Mouse (Mus musculus): ENCODE data around the gene Lclat1.
"Not testable (repeated sequence)": the region's sequence is repeated elsewhere in the genome, so short reads cannot be mapped to it uniquely, and the experiment has no call there.

Gene Lclat1

GRCm38 (mm10) chr17:73238501-73238900 is 130.7 kb downstream of the Lclat1 start:
- DNase-seq (ENCODE audit: low read depth, low spot score): no peak

- no peak for DNase-seq (ENCODE audit: low read depth, low spot score)
Measured at GRCm38 (mm10) chr17:73241085-73241848, 133.5 kb downstream of the Lclat1 start.

GRCm38 (mm10) chr17:73243676-73244075 is 135.9 kb downstream of the Lclat1 start:
- no peak for DNase-seq (ENCODE audit: low read depth, low spot score)

GRCm38 (mm10) chr17:73244596-73244995 is 136.8 kb downstream of the Lclat1 start:
- DNase-seq (ENCODE audit: low read depth, low spot score): no peak

- no peak for DNase-seq (ENCODE audit: low read depth, low spot score)
Measured at GRCm38 (mm10) chr17:73245089-73245684, 137.4 kb downstream of the Lclat1 start.

- no peak for DNase-seq (ENCODE audit: low read depth, low spot score)
Measured at GRCm38 (mm10) chr17:73246036-73246435, 138.3 kb downstream of the Lclat1 start.

GRCm38 (mm10) chr17:73246926-73247325 is 139.1 kb downstream of the Lclat1 start:
- peak; percentile 79 for DNase-seq (ENCODE audit: low read depth, low spot score)

- DNase-seq (ENCODE audit: low read depth, low spot score): no peak
Measured at GRCm38 (mm10) chr17:73247758-73248157, 140.0 kb downstream of the Lclat1 start.

GRCm38 (mm10) chr17:73250488-73251141 is 142.8 kb downstream of the Lclat1 start:
- peak; percentile 26 for DNase-seq (ENCODE audit: low read depth, low spot score)

GRCm38 (mm10) chr17:73251142-73251502 is 143.3 kb downstream of the Lclat1 start:
- peak; percentile 49 for DNase-seq (ENCODE audit: low read depth, low spot score)

GRCm38 (mm10) chr17:73251812-73252608 is 144.2 kb downstream of the Lclat1 start:
- no peak for DNase-seq (ENCODE audit: low read depth, low spot score)

GRCm38 (mm10) chr17:73253291-73253969 is 145.6 kb downstream of the Lclat1 start:
- DNase-seq (ENCODE audit: low read depth, low spot score): no peak

- DNase-seq (ENCODE audit: low read depth, low spot score): no peak
Measured at GRCm38 (mm10) chr17:73255801-73256200, 148.0 kb downstream of the Lclat1 start.

GRCm38 (mm10) chr17:73258620-73259019 is 150.8 kb downstream of the Lclat1 start:
- DNase-seq (ENCODE audit: low read depth, low spot score): peak; percentile 60

GRCm38 (mm10) chr17:73259258-73259657 is 151.5 kb downstream of the Lclat1 start:
- DNase-seq (ENCODE audit: low read depth, low spot score): not testable (repeated sequence)

- no peak for DNase-seq (ENCODE audit: low read depth, low spot score)
Measured at GRCm38 (mm10) chr17:73262558-73262957, 154.8 kb downstream of the Lclat1 start.

- DNase-seq (ENCODE audit: low read depth, low spot score): peak; percentile 90
Measured at GRCm38 (mm10) chr17:73263077-73263501, 155.3 kb downstream of the Lclat1 start.

GRCm38 (mm10) chr17:73270871-73271796 is 163.3 kb downstream of the Lclat1 start:
- DNase-seq (ENCODE audit: low read depth, low spot score): peak; percentile 74

GRCm38 (mm10) chr17:73271797-73272600 is 164.2 kb downstream of the Lclat1 start:
- DNase-seq (ENCODE audit: low read depth, low spot score): peak; percentile 58

Measured in CD4-positive, CD25-positive, alpha-beta regulatory T cell, adult 2 months (primary cell).